Mouse (Mus musculus): ENCODE measurements at regions not wholly inside any gene's neighbourhood (a gene's known extent, or its start where the extent isn't known, plus 50 kb on each side); places are given as distances from the start of the nearest gene placed in this dataset.

GRCm38 (mm10) chr3:101700974-101701610, 96.6 kb upstream of the Atp1a1 start:
- Histone ChIP-seq H3K4me3 (ENCODE audit: low read depth, low read length) (no peak overlapping the region), H3K9ac (replicated peaks) (no peak overlapping the region), H3K27ac (ENCODE audit: low read depth) (no peak overlapping the region), H3K36me3 (replicated peaks; ENCODE audit: insufficient read depth, low read length) (no peaks in the 10 kb centered on the region), H3K4me1 (ENCODE audit: insufficient read depth) (no peaks in the 10 kb centered on the region), H3K27me3 (ENCODE audit: insufficient read depth, low read length) (no peaks in the 10 kb centered on the region), H3K4me2 (ENCODE audit: low read depth, low read length) (no peak overlapping the region), H3K9me3 (ENCODE audit: low read length) (no peaks in the 10 kb centered on the region)
- DNase-seq (peak; percentile 36), ATAC-seq (no peak)
- TF ChIP-seq CTCF (IDR thresholded peaks at IDR 0.05; ENCODE audit: low read depth) (no peak), EP300 (IDR thresholded peaks at IDR 0.05; ENCODE audit: low read depth) (no peak)
- WGBS (ENCODE audit: insufficient replicate concordance) = 40% methylated on average over 10 of the region's 10 CpGs

- no peak for DNase-seq
Observed at GRCm38 (mm10) chr3:101699929-101700681, 95.6 kb upstream of the Atp1a1 start.

GRCm38 (mm10) chr3:101696832-101697231, 92.3 kb upstream of the Atp1a1 start:
- no peak overlapping the region for H3K27ac ChIP-seq (ENCODE audit: low read depth)
- no peak for TF ChIP-seq EP300 (IDR thresholded peaks at IDR 0.05; ENCODE audit: low read depth)
- peak; percentile 26; the same call in 1 of the 2 replicates for TF ChIP-seq CTCF (IDR thresholded peaks at IDR 0.05; ENCODE audit: low read depth)
- no peak for ATAC-seq
- H3K4me1 ChIP-seq (ENCODE audit: insufficient read depth) = no peaks in the 10 kb centered on the region
- H3K4me2 ChIP-seq (ENCODE audit: low read depth, low read length) = no peak overlapping the region
- H3K9me3 ChIP-seq (ENCODE audit: low read length) = no peaks in the 10 kb centered on the region
- WGBS (ENCODE audit: insufficient replicate concordance) = 80% methylated on average over 2 of the region's 2 CpGs
- no peak overlapping the region for H3K9ac ChIP-seq (replicated peaks)
- H3K27me3 ChIP-seq (ENCODE audit: insufficient read depth, low read length) = no peaks in the 10 kb centered on the region
- no peak overlapping the region for H3K4me3 ChIP-seq (ENCODE audit: low read depth, low read length)
- no peaks in the 10 kb centered on the region for H3K36me3 ChIP-seq (replicated peaks; ENCODE audit: insufficient read depth, low read length)
- DNase-seq = no peak

More at GRCm38 (mm10) chr3:101699929-101700681, 95.6 kb upstream of the Atp1a1 start:
- no peak overlapping the region for H3K9ac ChIP-seq (replicated peaks)
- TF ChIP-seq CTCF (IDR thresholded peaks at IDR 0.05; ENCODE audit: low read depth) (no peak), EP300 (IDR thresholded peaks at IDR 0.05; ENCODE audit: low read depth) (no peak)
- H3K27ac ChIP-seq (ENCODE audit: low read depth) = no peak overlapping the region
- H3K27me3 ChIP-seq (ENCODE audit: insufficient read depth, low read length) = no peaks in the 10 kb centered on the region
- H3K9me3 ChIP-seq (ENCODE audit: low read length) = no peaks in the 10 kb centered on the region
- 55% methylated on average over 12 of the region's 12 CpGs for WGBS (ENCODE audit: insufficient replicate concordance)
- ATAC-seq = no peak
- no peak overlapping the region for H3K4me3 ChIP-seq (ENCODE audit: low read depth, low read length)
- H3K36me3 ChIP-seq (replicated peaks; ENCODE audit: insufficient read depth, low read length) = no peaks in the 10 kb centered on the region
- no peak overlapping the region for H3K4me2 ChIP-seq (ENCODE audit: low read depth, low read length)
- H3K4me1 ChIP-seq (ENCODE audit: insufficient read depth) = no peaks in the 10 kb centered on the region

- TF ChIP-seq EP300 (IDR thresholded peaks at IDR 0.05; ENCODE audit: low read depth) = no peak
- TF ChIP-seq CTCF (IDR thresholded peaks at IDR 0.05; ENCODE audit: low read depth) = no peak
- 48% methylated on average over 1 of the region's 1 CpGs for WGBS (ENCODE audit: insufficient replicate concordance)
- DNase-seq (no peak), ATAC-seq (no peak)
- H3K27ac ChIP-seq (ENCODE audit: low read depth) = no peak overlapping the region
- no peak overlapping the region for H3K4me3 ChIP-seq (ENCODE audit: low read depth, low read length)
- no peaks in the 10 kb centered on the region for H3K4me1 ChIP-seq (ENCODE audit: insufficient read depth)
- H3K9me3 ChIP-seq (ENCODE audit: low read length) = no peaks in the 10 kb centered on the region
- no peak overlapping the region for H3K4me2 ChIP-seq (ENCODE audit: low read depth, low read length)
- no peaks in the 10 kb centered on the region for H3K36me3 ChIP-seq (replicated peaks; ENCODE audit: insufficient read depth, low read length)
- H3K9ac ChIP-seq (replicated peaks) = no peak overlapping the region
- H3K27me3 ChIP-seq (ENCODE audit: insufficient read depth, low read length) = no peaks in the 10 kb centered on the region
Observed at GRCm38 (mm10) chr3:101694311-101694710, 89.8 kb upstream of the Atp1a1 start.

GRCm38 (mm10) chr3:101691937-101692604, 87.6 kb upstream of the Atp1a1 start:
- H3K27me3 ChIP-seq (ENCODE audit: insufficient read depth, low read length) = no peaks in the 10 kb centered on the region
- 58% methylated on average over 8 of the region's 8 CpGs for WGBS (ENCODE audit: insufficient replicate concordance)

GRCm38 (mm10) chr3:101690779-101691178, 86.3 kb upstream of the Atp1a1 start:
- 70% methylated on average over 2 of the region's 2 CpGs for WGBS (ENCODE audit: insufficient replicate concordance)
- no peak for TF ChIP-seq EP300 (IDR thresholded peaks at IDR 0.05; ENCODE audit: low read depth)
- no peak for TF ChIP-seq CTCF (IDR thresholded peaks at IDR 0.05; ENCODE audit: low read depth)
- H3K4me2 ChIP-seq (ENCODE audit: low read depth, low read length) = no peak overlapping the region
- H3K9ac ChIP-seq (replicated peaks) = no peak overlapping the region
- no peaks in the 10 kb centered on the region for H3K27me3 ChIP-seq (ENCODE audit: insufficient read depth, low read length)
- DNase-seq = no peak
- H3K36me3 ChIP-seq (replicated peaks; ENCODE audit: insufficient read depth, low read length) = no peaks in the 10 kb centered on the region
- H3K9me3 ChIP-seq (ENCODE audit: low read length) = no peaks in the 10 kb centered on the region
- H3K27ac ChIP-seq (ENCODE audit: low read depth) = no peak overlapping the region
- ATAC-seq = no peak
- no peaks in the 10 kb centered on the region for H3K4me1 ChIP-seq (ENCODE audit: insufficient read depth)
- no peak overlapping the region for H3K4me3 ChIP-seq (ENCODE audit: low read depth, low read length)

More at GRCm38 (mm10) chr3:101691937-101692604, 87.6 kb upstream of the Atp1a1 start:
- no peak overlapping the region for H3K9ac ChIP-seq (replicated peaks)
- H3K4me2 ChIP-seq (ENCODE audit: low read depth, low read length) = no peak overlapping the region
- DNase-seq = no peak
- no peak for ATAC-seq
- no peak overlapping the region for H3K4me3 ChIP-seq (ENCODE audit: low read depth, low read length)
- TF ChIP-seq CTCF (IDR thresholded peaks at IDR 0.05; ENCODE audit: low read depth) (no peak), EP300 (IDR thresholded peaks at IDR 0.05; ENCODE audit: low read depth) (no peak)
- no peaks in the 10 kb centered on the region for H3K9me3 ChIP-seq (ENCODE audit: low read length)
- no peak overlapping the region for H3K27ac ChIP-seq (ENCODE audit: low read depth)
- no peaks in the 10 kb centered on the region for H3K36me3 ChIP-seq (replicated peaks; ENCODE audit: insufficient read depth, low read length)
- H3K4me1 ChIP-seq (ENCODE audit: insufficient read depth) = no peaks in the 10 kb centered on the region

All from liver, postnatal 0 days (tissue).